Mouse (Mus musculus): ENCODE measurements around the gene Cdc42se1.

- TF ChIP-seq TAL1 (IDR thresholded peaks at IDR 0.05; ENCODE audit: low read length) = no peak
- TF ChIP-seq GATA1 (IDR thresholded peaks at IDR 0.05; ENCODE audit: low read length) = peak; percentile 21; the same call in 1 of the 2 replicates
Measured at GRCm38 (mm10) chr3:95231298-95232221, 3.0 kb downstream of the Cdc42se1 start, which contains the start of gene Mllt11.

Data from erythroblast, embryonic 14.5 days (primary cell).